Mouse (Mus musculus) CD4-positive naive resting alpha-beta T cell, adult 57 days (primary cell): ENCODE data around the gene Rhox2h. TPM values are rescaled to one million over a fixed set of nuclear protein-coding genes. Genes with fewer than 3 reads are reported as not detected.

ENCODE experiments used
- total RNA-seq: library from RNA; stranded (reverse); gene quantifications from one replicate; pipeline ENCODE4 v1.2.4, GENCODE M21; 2023

The Rhox2h gene
- total RNA-seq = not detected

GRCm38 (mm10) chrX:37673177-37673576 is at the start of gene Rhox2h:
TSS of gene Rhox2h (minus strand) at chrX:37673277.

GRCm38 (mm10) chrX:37668664-37669063 is 4.4 kb downstream of the Rhox2h start, which contains the start of gene Rhox3h:
TSS of gene Rhox3h (minus strand) at chrX:37668764.

GRCm38 (mm10) chrX:37651227-37651626 is 21.9 kb downstream of the Rhox2h start, which contains the start of gene Rhox4g:
TSS of gene Rhox4g (minus strand) at chrX:37651327.

GRCm38 (mm10) chrX:37643370-37643769 is 29.7 kb downstream of the Rhox2h start, which contains the start of gene Rhox2g:
TSS of gene Rhox2g (minus strand) at chrX:37643470.

GRCm38 (mm10) chrX:37628512-37628911 is 44.6 kb downstream of the Rhox2h start, which contains the start of gene Rhox3g:
TSS of gene Rhox3g (minus strand) at chrX:37628612.

Other genes with a start within 250 kb of the Rhox2h start
- gene Rhox4b, start 240.8 kb downstream of the Rhox2h start, total RNA-seq = not detected
- not detected for gene Rhox2c, start 219.6 kb downstream of the Rhox2h start, total RNA-seq
- not detected for gene Rhox3c, start 214.7 kb downstream of the Rhox2h start, total RNA-seq
- not detected for gene Rhox4c, start 192.9 kb downstream of the Rhox2h start, total RNA-seq
- not detected for gene Rhox2d, start 179.8 kb downstream of the Rhox2h start, total RNA-seq
- not detected for gene Rhox4d, start 158.9 kb downstream of the Rhox2h start, total RNA-seq
- gene Rhox2e, start 142.8 kb downstream of the Rhox2h start, total RNA-seq = not detected
- not detected for gene Rhox3e, start 131.3 kb downstream of the Rhox2h start, total RNA-seq
- gene Rhox4e, start 115.9 kb downstream of the Rhox2h start, total RNA-seq = not detected
- gene Rhox2f, start 101.9 kb downstream of the Rhox2h start, total RNA-seq = not detected
- not detected for gene Rhox3f, start 92.3 kb downstream of the Rhox2h start, total RNA-seq
- not detected for gene Rhox4f, start 65.6 kb downstream of the Rhox2h start, total RNA-seq
- gene Rhox3g, start 44.7 kb downstream of the Rhox2h start, total RNA-seq = not detected
- gene Rhox2g, start 29.8 kb downstream of the Rhox2h start, total RNA-seq = not detected
- gene Rhox4g, start 21.9 kb downstream of the Rhox2h start, total RNA-seq = not detected
- gene Rhox3h, start 4.5 kb downstream of the Rhox2h start, total RNA-seq = not detected
- not detected for gene Rhox5, start 131.6 kb upstream of the Rhox2h start, total RNA-seq
- gene Rhox6, start 153.6 kb upstream of the Rhox2h start, total RNA-seq = not detected
- not detected for gene Rhox7a, start 158.4 kb upstream of the Rhox2h start, total RNA-seq
- not detected for gene Rhox8, start 205.7 kb upstream of the Rhox2h start, total RNA-seq
- not detected for gene Rhox7b, start 224.0 kb upstream of the Rhox2h start, total RNA-seq
- gene Rhox9, start 228.5 kb upstream of the Rhox2h start, total RNA-seq = not detected